Mouse (Mus musculus) stomach, postnatal 0 days (tissue): ENCODE results near the gene Zfp296.

Experiments
- CTCF ChIP-seq: IDR thresholded peaks from 2 replicates; pipeline ENCODE4 v1.5.1; 2016; ENCODE audit warnings: antibody characterized with exemption, low read depth, mild to moderate bottlenecking, moderate library complexity
- EP300 ChIP-seq: optimal IDR thresholded peaks from 2 replicates; pipeline ENCODE3; 2016; ENCODE audit warnings: antibody characterized with exemption

GRCm38 (mm10) chr7:19561765-19562642 lies 15.1 kb upstream of the Zfp296 start:
- no peak for TF ChIP-seq EP300
- TF ChIP-seq CTCF: 0 out of 2 replicates have a peak, but pooled peaks have one; percentile 2
